Mouse (Mus musculus): Measurements from ENCODE around the gene Col6a3.

DNA sequence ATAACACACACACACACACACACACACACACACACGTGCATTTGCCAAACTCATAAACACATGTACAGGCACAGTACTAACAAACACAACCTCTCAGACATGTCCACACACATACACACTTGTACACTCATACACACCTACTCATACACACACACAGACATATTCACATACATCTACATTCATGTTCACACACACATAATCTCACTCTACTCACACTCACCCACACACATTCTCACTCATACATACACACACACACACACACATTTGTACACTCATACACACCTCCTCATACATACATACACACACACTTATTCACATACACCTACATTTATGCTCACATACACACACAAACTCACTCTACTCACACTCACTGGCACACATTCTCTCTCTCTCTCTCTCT is 100.3 kb downstream of the Col6a3 start:
- TF ChIP-seq CTCF (IDR thresholded peaks at IDR 0.05; ENCODE audit: control insufficient read depth, insufficient read depth, low read length) (no peak), POLR2A (IDR thresholded peaks at IDR 0.05; ENCODE audit: borderline replicate concordance, control insufficient read depth, low read depth, low read length) (no peak)

Measured in bone marrow, adult 2 months (tissue).